Mouse (Mus musculus): Measurements from ENCODE around the gene Ankrd66. TPM values are rescaled to one million over a fixed set of nuclear protein-coding genes. Genes with fewer than 3 reads are reported as not detected.
"Not testable (repeated sequence)": the region's sequence is repeated elsewhere in the genome, so short reads cannot be mapped to it uniquely, and the experiment has no call there.

The Ankrd66 gene
- polyA plus RNA-seq, 1 experiment = 0.06 TPM

- no peak overlapping the region for H3K27ac ChIP-seq (ENCODE audit: insufficient read depth, low read length)
- no peaks in the 10 kb centered on the region for H3K27me3 ChIP-seq (ENCODE audit: control insufficient read depth, insufficient read depth, low read length)
- DNase-seq (ENCODE audit: low read depth in 1 of 2, low spot score in 2 of 2) = no peak
- WGBS = 77% methylated on average over 4 of the region's 4 CpGs
- no peaks in the 10 kb centered on the region for H3K4me1 ChIP-seq (ENCODE audit: control insufficient read depth, insufficient read depth, insufficient read length)
- H3K36me3 ChIP-seq (ENCODE audit: control insufficient read depth, insufficient read depth, low read length) = no peaks in the 10 kb centered on the region
- no peak for TF ChIP-seq CTCF (IDR thresholded peaks at IDR 0.05; ENCODE audit: extremely low read depth, insufficient read depth, insufficient read length, insufficient replicate concordance)
- no peak for TF ChIP-seq POLR2A (IDR thresholded peaks at IDR 0.05; ENCODE audit: low read depth, low read length)
- no peak overlapping the region for H3K4me3 ChIP-seq (ENCODE audit: extremely low read depth, insufficient read depth, insufficient read length)
Observed at GRCm38 (mm10) chr17:43497521-43497920, 45.9 kb downstream of the Ankrd66 start.

- DNase-seq (ENCODE audit: low read depth in 1 of 2, low spot score in 2 of 2) = no peak
- Histone ChIP-seq H3K4me1 (ENCODE audit: control insufficient read depth, insufficient read depth, insufficient read length) (no peaks in the 10 kb centered on the region), H3K36me3 (ENCODE audit: control insufficient read depth, insufficient read depth, low read length) (no peaks in the 10 kb centered on the region), H3K4me3 (ENCODE audit: extremely low read depth, insufficient read depth, insufficient read length) (no peak overlapping the region), H3K27ac (ENCODE audit: insufficient read depth, low read length) (no peak overlapping the region), H3K27me3 (ENCODE audit: control insufficient read depth, insufficient read depth, low read length) (no peaks in the 10 kb centered on the region)
- 47% methylated on average over 5 of the region's 5 CpGs for WGBS
- no peak for TF ChIP-seq CTCF (IDR thresholded peaks at IDR 0.05; ENCODE audit: extremely low read depth, insufficient read depth, insufficient read length, insufficient replicate concordance)
- TF ChIP-seq POLR2A (IDR thresholded peaks at IDR 0.05; ENCODE audit: low read depth, low read length) = no peak
Observed at GRCm38 (mm10) chr17:43495502-43495901, 47.9 kb downstream of the Ankrd66 start.

- WGBS = 90% methylated on average over 8 of the region's 10 CpGs
- H3K4me3 ChIP-seq (ENCODE audit: extremely low read depth, insufficient read depth, insufficient read length); H3K36me3 ChIP-seq (ENCODE audit: control insufficient read depth, insufficient read depth, low read length); DNase-seq (ENCODE audit: low read depth in 1 of 2, low spot score in 2 of 2); H3K4me1 ChIP-seq (ENCODE audit: control insufficient read depth, insufficient read depth, insufficient read length); H3K27me3 ChIP-seq (ENCODE audit: control insufficient read depth, insufficient read depth, low read length); H3K27ac ChIP-seq (ENCODE audit: insufficient read depth, low read length): not testable (repeated sequence)
Observed at GRCm38 (mm10) chr17:43490371-43490770, 53.1 kb downstream of the Ankrd66 start.

- TF ChIP-seq CTCF (IDR thresholded peaks at IDR 0.05; ENCODE audit: extremely low read depth, insufficient read depth, insufficient read length, insufficient replicate concordance) (no peak), POLR2A (IDR thresholded peaks at IDR 0.05; ENCODE audit: low read depth, low read length) (no peak)
- DNase-seq (ENCODE audit: low read depth in 1 of 2, low spot score in 2 of 2) = no peak
- H3K4me3 ChIP-seq (ENCODE audit: extremely low read depth, insufficient read depth, insufficient read length) = no peak overlapping the region
- no peak overlapping the region for H3K27ac ChIP-seq (ENCODE audit: insufficient read depth, low read length)
- H3K36me3 ChIP-seq (ENCODE audit: control insufficient read depth, insufficient read depth, low read length) = no peaks in the 10 kb centered on the region
- WGBS = 94% methylated on average over 2 of the region's 2 CpGs
- H3K27me3 ChIP-seq (ENCODE audit: control insufficient read depth, insufficient read depth, low read length) = no peaks in the 10 kb centered on the region
- H3K4me1 ChIP-seq (ENCODE audit: control insufficient read depth, insufficient read depth, insufficient read length) = no peaks in the 10 kb centered on the region
Observed at GRCm38 (mm10) chr17:43488439-43489151, 54.8 kb downstream of the Ankrd66 start.

GRCm38 (mm10) chr17:43485982-43486381, 57.5 kb downstream of the Ankrd66 start:
- DNase-seq (ENCODE audit: low read depth in 1 of 2, low spot score in 2 of 2) = no peak
- H3K27me3 ChIP-seq (ENCODE audit: control insufficient read depth, insufficient read depth, low read length) = no peaks in the 10 kb centered on the region
- no peaks in the 10 kb centered on the region for H3K4me1 ChIP-seq (ENCODE audit: control insufficient read depth, insufficient read depth, insufficient read length)
- TF ChIP-seq CTCF (IDR thresholded peaks at IDR 0.05; ENCODE audit: extremely low read depth, insufficient read depth, insufficient read length, insufficient replicate concordance) (no peak), POLR2A (IDR thresholded peaks at IDR 0.05; ENCODE audit: low read depth, low read length) (no peak)
- H3K36me3 ChIP-seq (ENCODE audit: control insufficient read depth, insufficient read depth, low read length) = no peaks in the 10 kb centered on the region
- H3K4me3 ChIP-seq (ENCODE audit: extremely low read depth, insufficient read depth, insufficient read length) = no peak overlapping the region
- WGBS = 88% methylated on average over 3 of the region's 3 CpGs
- H3K27ac ChIP-seq (ENCODE audit: insufficient read depth, low read length) = no peak overlapping the region

Other genes with a start within 250 kb of the Ankrd66 start
- 5.0 and 6.1 TPM in 2 replicates for gene Adgrf5, start 183.2 kb downstream of the Ankrd66 start, polyA plus RNA-seq (2012; rRNA removed)
- 0.05 TPM in 1 of 2 replicates, not detected in the other for gene Mep1a, start 40.8 kb downstream of the Ankrd66 start, polyA plus RNA-seq (2012; rRNA removed)
- gene Pla2g7, start 24.5 kb upstream of the Ankrd66 start, polyA plus RNA-seq (2012; rRNA removed) = 15.1 and 19.0 TPM in 2 replicates
- gene Tdrd6, start 86.7 kb upstream of the Ankrd66 start, polyA plus RNA-seq (2012; rRNA removed) = not detected in 2 replicates
- gene Slc25a27, start 123.6 kb upstream of the Ankrd66 start, polyA plus RNA-seq (2012; rRNA removed) = 1.7 and 1.9 TPM in 2 replicates
- 0.99 and 1.5 TPM in 2 replicates for gene Cyp39a1, start 123.8 kb upstream of the Ankrd66 start, polyA plus RNA-seq (2012; rRNA removed)

Data from spleen, adult 2 months (tissue).